Mouse (Mus musculus) hindbrain, embryonic 11.5 days (tissue): ENCODE measurements around the gene Tspan3. TPM values are rescaled to one million over a fixed set of nuclear protein-coding genes. Genes with fewer than 3 reads are reported as not detected.
A peak's percentile ranks its signal among the peaks of the same experiment; 100 is the strongest.

Experiments
- ATAC-seq: fragments of 200-750 bp; cut with Nextera tagmentation; 2 replicates; pipeline ENCODE4 v1.8.0; 2017; ENCODE audit warnings: mild to moderate bottlenecking, moderate TSS enrichment, moderate library complexity; ENCODE audit not compliant: low FRiP score
- DNase-seq: peaks from one replicate; pipeline ENCODE4 v3.0.0-alpha.2; 2015; ENCODE audit warnings: low spot score
- H3K27ac ChIP-seq: fragments of 300-500 bp; sonication (generic); 2 replicates; pipeline ENCODE4 v1.5.1; 2014; ENCODE audit warnings: mild to moderate bottlenecking, low read depth, low read length
- H3K27me3 ChIP-seq: fragments of 300-500 bp; sonication (generic); 2 replicates; pipeline ENCODE4 v1.6.1; 2014; ENCODE audit warnings: mild to moderate bottlenecking, low read length, moderate library complexity, mixed read lengths; ENCODE audit not compliant: control insufficient read depth, insufficient read depth
- H3K36me3 ChIP-seq: fragments of 300-500 bp; sonication (generic); 2 replicates; pipeline ENCODE4 v1.6.1; 2014; ENCODE audit warnings: mild to moderate bottlenecking, low read length, moderate library complexity, mixed read lengths; ENCODE audit not compliant: control insufficient read depth, insufficient read depth
- H3K4me1 ChIP-seq: fragments of 300-500 bp; sonication (generic); replicated peaks from 2 replicates; pipeline ENCODE4 v1.6.1; 2014; ENCODE audit warnings: low read length, mixed read lengths; ENCODE audit not compliant: control insufficient read depth, insufficient read depth
- H3K4me2 ChIP-seq: fragments of 300-500 bp; sonication (generic); replicated peaks from 2 replicates; pipeline ENCODE4 v1.6.1; 2014; ENCODE audit warnings: mild to moderate bottlenecking, low read depth, low read length
- H3K4me3 ChIP-seq: fragments of 300-500 bp; sonication (generic); 2 replicates; pipeline ENCODE4 v1.5.1; 2014; ENCODE audit warnings: low read depth, low read length
- H3K9ac ChIP-seq: fragments of 300-500 bp; sonication (generic); 2 replicates; pipeline ENCODE4 v1.6.1; 2014; ENCODE audit warnings: low read depth, low read length
- H3K9me3 ChIP-seq: fragments of 300-500 bp; sonication (generic); 2 replicates; pipeline ENCODE4 v1.6.1; 2016; ENCODE audit warnings: low read length; ENCODE audit not compliant: control insufficient read depth
- WGBS: fragments of 180-500 bp; shearing (Covaris S2); extraction: QIAGEN DNeasy Blood & Tissue Kit; methylation state at CpG from one replicate; pipeline ENCODE4 v1.1.7; 2014; 5-methylcytosine and 5-hydroxymethylcytosine counted together
- polyA plus RNA-seq: library from polyadenylated mRNA; unstranded; fragments of >200 nt; fragmentation: Nextera tagmentation; extraction: Ambion mirVana; gene quantifications from 2 replicates; pipeline ENCODE4 v1.2.1, GENCODE M21; 2014

Tspan3 gene
- polyA plus RNA-seq, 1 experiment from 2014 or later = 529 TPM

DNA sequence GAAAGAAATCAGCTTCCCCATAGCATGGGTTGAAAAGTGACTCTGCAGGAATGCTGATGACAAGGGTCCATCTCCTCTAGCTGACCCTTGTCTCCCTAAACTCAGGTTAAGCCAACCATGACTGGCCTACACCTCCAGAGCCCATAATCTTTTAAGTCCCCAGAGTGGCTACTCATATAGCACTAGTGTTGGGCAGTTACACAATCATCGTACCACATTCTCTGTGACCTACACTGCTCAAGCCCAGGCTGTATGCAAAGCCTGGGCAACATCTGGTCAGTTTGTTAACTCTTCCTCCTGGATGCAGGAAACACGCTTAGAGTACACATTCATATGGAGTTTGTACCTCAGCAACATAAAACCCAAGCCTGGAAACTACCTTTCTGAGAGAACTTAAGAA is 34.9 kb upstream of the Tspan3 start:
- 61% methylated on average over 2 of the region's 2 CpGs for WGBS
- ATAC-seq (no peak), DNase-seq (no peak)
- H3K9me3 ChIP-seq = no peaks in the 10 kb centered on the region
- H3K9ac ChIP-seq = no peak overlapping the region
- no peaks in the 10 kb centered on the region for H3K27me3 ChIP-seq
- H3K27ac ChIP-seq = no peak overlapping the region
- no peak overlapping the region for H3K4me3 ChIP-seq
- no peaks in the 10 kb centered on the region for H3K4me1 ChIP-seq
- H3K36me3 ChIP-seq = no peaks in the 10 kb centered on the region
- no peak overlapping the region for H3K4me2 ChIP-seq

DNA sequence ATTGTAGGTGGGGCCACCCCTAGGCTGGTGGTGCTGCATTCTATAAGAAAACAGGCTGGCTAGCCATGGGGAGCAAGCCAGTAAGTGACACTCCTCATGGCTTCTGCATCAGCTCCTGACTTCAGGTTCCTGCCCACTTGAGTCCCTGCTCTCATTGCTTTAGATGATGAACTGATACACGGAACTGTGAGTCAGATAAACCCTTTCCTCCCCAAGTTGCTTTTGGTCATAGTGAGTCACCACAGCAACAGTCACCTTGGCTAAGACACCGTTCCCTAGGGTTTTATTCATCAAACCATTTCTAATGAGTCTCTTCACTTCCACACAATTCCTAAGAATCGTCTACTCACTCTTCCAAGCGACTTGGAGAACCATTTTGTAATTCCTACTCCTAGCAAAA is 31.6 kb upstream of the Tspan3 start:
- H3K27ac ChIP-seq = no peak overlapping the region
- no peak overlapping the region for H3K4me2 ChIP-seq
- peaks cover 4% of the 10 kb centered on the region; the same call in 1 of the 2 replicates for H3K4me1 ChIP-seq
- ATAC-seq = no peak
- WGBS = 91% methylated on average over 4 of the region's 4 CpGs
- no peaks in the 10 kb centered on the region for H3K9me3 ChIP-seq
- no peak for DNase-seq
- no peak overlapping the region for H3K4me3 ChIP-seq
- no peaks in the 10 kb centered on the region for H3K27me3 ChIP-seq
- H3K36me3 ChIP-seq = no peaks in the 10 kb centered on the region
- H3K9ac ChIP-seq = no peak overlapping the region

DNA sequence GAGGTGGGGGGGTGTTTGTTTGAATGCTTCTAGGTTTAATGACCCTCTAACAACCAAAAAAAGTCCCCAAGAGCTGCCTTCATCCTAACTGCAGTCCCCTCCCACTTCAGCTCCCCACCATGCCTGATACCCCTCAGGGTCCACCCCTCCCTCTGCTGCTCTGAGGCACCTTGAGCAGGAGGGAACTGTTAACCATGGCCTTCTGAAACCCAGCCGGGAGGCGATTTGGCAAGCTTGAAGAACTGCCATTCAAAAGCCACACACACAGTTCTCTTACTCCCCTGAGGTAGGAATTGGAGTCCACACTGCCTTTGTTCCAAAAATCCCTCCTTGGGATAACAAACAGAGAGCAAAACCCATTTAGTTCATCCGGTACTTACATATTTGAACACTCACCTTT is 29.9 kb upstream of the Tspan3 start:
- H3K36me3 ChIP-seq = no peaks in the 10 kb centered on the region
- no peaks in the 10 kb centered on the region for H3K27me3 ChIP-seq
- H3K4me3 ChIP-seq = no peak overlapping the region
- WGBS = 54% methylated on average over 3 of the region's 3 CpGs
- no peaks in the 10 kb centered on the region for H3K9me3 ChIP-seq
- no peak overlapping the region for H3K4me2 ChIP-seq
- H3K27ac ChIP-seq = no peak overlapping the region
- H3K4me1 ChIP-seq = peaks cover 4% of the 10 kb centered on the region
- DNase-seq = no peak
- no peak overlapping the region for H3K9ac ChIP-seq
- no peak for ATAC-seq

DNA sequence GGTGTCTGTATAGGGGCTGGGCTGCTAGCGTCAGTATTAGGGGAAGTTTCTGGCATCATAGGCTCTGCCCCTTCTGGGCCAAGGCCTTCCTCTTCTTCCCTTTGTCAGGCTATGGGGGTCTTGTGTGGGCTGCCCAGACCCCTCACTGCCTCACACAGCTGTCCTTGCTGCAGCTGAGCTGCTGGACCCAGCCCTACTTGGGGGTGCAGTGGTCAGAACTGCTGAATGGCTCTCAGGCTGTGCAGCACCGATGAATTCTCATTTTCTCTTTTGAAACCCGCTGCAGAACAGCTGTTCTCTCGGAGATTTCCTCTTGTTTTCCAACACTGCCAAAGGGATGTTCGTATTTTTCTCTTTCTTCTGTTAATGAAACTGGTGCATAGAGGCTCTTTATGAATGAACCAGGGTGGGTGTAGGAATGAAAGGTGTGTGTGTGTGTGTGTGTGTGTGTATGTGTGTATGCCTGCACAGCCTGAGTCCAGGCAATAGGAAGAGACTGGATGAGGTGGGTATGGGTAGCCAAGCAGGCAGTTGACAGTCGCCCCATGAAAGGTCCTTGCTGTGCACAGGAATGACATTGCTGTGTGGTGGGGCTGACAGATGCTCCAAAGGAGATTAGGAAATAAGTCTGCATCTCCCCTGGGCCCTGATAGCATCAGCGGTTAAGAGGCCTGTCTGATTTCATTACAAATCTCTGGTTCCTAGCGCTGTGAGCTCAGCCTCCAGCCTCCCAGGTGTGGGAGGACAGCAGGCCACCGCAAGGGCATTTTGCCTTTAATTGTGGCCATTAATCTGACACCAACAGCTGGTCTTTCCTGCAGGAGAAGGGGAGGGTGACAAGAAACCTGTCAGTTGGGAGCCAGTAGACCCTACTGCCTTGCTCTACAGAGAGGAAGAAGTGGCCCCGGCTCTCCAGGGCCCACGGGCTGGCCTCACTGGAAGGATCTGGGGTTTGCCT is 26.5 kb upstream of the Tspan3 start:
- H3K4me2 ChIP-seq = no peak overlapping the region
- DNase-seq = peak; percentile 28
- no peak overlapping the region for H3K4me3 ChIP-seq
- H3K4me1 ChIP-seq = peaks cover 4% of the 10 kb centered on the region
- no peaks in the 10 kb centered on the region for H3K9me3 ChIP-seq
- no peak overlapping the region for H3K9ac ChIP-seq
- ATAC-seq = no peak
- 66% methylated on average over 11 of the region's 11 CpGs for WGBS
- no peaks in the 10 kb centered on the region for H3K36me3 ChIP-seq
- no peaks in the 10 kb centered on the region for H3K27me3 ChIP-seq
- H3K27ac ChIP-seq = no peak overlapping the region; the same call in 1 of the 2 replicates

DNA sequence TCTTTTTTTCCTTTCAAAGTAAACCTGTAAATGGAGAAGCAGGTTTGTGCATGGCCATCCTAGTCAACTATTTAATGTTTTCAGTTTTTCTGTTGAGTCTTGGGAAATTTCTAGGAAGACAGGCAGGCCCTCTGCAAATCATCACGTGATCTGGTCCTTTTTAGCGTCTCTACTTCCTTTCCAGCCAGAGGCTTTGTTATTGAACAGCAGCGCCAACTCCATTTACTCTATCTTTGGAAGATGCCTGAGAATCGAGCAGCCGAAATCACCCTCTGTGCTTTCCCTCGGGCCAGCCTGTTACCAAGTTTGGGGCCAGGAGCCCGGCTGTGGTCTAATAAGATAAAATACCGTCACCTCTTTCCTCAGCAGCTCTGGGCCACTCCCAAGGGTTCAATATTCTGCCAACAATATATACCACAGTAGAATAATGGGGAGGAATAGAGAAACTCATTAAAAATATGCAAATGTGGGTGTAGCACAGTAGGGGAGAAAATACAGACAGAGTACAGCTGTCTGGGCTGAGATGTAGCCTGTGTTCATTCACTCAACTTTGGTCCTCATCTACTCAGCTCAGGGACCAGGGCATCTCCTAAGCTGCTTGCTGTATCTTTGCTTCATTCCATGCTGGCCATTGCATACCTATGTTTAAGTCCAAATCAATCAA is 15.0 kb upstream of the Tspan3 start:
- no peak overlapping the region for H3K27ac ChIP-seq
- DNase-seq = no peak
- H3K27me3 ChIP-seq = no peaks in the 10 kb centered on the region
- no peak overlapping the region for H3K4me3 ChIP-seq
- 47% methylated on average over 8 of the region's 8 CpGs for WGBS
- no peak overlapping the region for H3K9ac ChIP-seq
- no peaks in the 10 kb centered on the region for H3K4me1 ChIP-seq
- H3K4me2 ChIP-seq = no peak overlapping the region
- H3K36me3 ChIP-seq = no peaks in the 10 kb centered on the region
- H3K9me3 ChIP-seq = no peaks in the 10 kb centered on the region
- no peak for ATAC-seq

DNA sequence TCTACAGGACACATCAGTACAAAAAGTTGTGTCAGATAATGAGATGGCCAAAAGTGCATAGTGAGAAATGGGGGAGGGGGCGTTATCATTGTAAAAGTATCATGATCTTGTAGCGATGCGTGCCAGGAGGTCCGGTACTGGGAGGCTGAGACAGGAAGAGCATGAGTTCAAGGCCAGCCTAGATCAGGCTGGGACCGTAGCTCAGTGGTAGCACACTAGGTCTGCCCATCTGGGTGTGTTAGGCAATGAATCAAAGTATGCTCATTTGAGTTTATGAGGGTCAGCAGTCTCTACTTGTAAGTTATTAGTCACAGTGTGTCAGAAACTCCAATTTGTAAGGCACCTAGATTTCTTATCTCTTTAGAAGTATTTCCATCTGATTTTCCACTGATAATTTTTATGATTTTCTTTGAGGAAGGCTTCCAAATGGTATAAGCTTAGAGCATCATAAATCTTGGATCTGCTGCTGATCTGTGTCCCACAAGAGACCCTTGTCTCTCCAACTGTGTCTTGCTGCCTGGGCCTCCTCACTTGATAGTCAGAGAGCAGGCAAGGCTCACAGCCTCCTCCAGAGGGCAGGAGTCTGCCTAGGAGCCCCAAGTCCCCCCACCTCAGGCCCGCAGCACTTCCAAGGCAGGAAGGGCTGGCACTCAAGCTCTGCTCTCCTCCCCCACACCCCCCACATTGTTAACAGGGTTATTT is 14.3 kb upstream of the Tspan3 start:
- no peak overlapping the region for H3K9ac ChIP-seq
- H3K4me2 ChIP-seq = no peak overlapping the region
- no peaks in the 10 kb centered on the region for H3K36me3 ChIP-seq
- H3K27ac ChIP-seq = no peak overlapping the region
- no peaks in the 10 kb centered on the region for H3K27me3 ChIP-seq
- no peak overlapping the region for H3K4me3 ChIP-seq
- no peaks in the 10 kb centered on the region for H3K9me3 ChIP-seq
- DNase-seq = peak; percentile 27
- ATAC-seq = no peak
- H3K4me1 ChIP-seq = no peaks in the 10 kb centered on the region
- WGBS = 78% methylated on average over 6 of the region's 6 CpGs

DNA sequence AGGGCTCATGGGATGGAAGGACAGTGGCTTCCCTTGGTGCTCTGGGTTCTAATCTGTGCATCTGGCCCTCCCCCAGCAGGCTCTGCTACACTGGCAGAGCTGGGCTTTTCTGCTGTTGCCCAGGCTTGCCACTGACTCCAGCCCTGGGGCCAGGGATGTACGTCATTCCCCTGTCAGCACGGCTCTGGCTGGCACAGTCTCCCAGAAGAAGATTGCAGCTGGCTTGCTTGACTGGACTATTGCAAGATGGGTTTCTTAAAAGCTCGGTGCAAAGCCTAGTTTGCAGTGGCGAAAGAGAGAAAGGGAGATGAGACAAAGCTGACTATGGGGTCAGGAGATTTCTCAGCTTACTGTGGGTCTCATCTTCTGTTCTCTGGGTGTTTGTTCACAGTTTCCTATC is 12.1 kb upstream of the Tspan3 start:
- H3K9ac ChIP-seq = no peak overlapping the region
- no peak overlapping the region for H3K4me3 ChIP-seq
- H3K36me3 ChIP-seq = no peaks in the 10 kb centered on the region
- 76% methylated on average over 4 of the region's 4 CpGs for WGBS
- H3K27me3 ChIP-seq = no peaks in the 10 kb centered on the region
- no peak overlapping the region for H3K27ac ChIP-seq
- no peaks in the 10 kb centered on the region for H3K9me3 ChIP-seq
- H3K4me2 ChIP-seq = no peak overlapping the region
- no peak for DNase-seq
- no peak for ATAC-seq
- no peaks in the 10 kb centered on the region for H3K4me1 ChIP-seq

DNA sequence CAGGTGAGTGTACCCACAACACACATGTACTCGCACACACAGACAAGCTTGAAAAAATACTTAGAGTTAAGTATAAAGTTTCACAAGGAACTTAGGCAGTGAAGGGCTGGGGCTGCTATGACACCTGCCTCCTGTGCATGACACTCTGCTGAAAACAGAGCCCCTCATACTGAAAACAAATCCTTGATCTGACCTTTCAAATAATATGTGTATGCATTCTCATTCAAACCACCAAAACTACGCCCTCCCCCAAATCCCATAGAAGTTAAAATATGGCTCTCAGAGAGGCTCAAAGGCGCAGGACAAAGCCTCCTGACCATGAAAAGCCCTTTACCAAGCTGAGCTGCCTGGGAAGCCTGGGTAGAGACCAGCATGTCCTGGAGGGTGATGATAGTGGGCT is 10.0 kb upstream of the Tspan3 start:
- Histone ChIP-seq H3K4me2 (no peak overlapping the region), H3K27me3 (no peaks in the 10 kb centered on the region)

More for the DNA sequence above, 10.0 kb upstream of the Tspan3 start:
- Histone ChIP-seq H3K4me3 (no peak overlapping the region), H3K4me1 (no peaks in the 10 kb centered on the region), H3K27ac (no peak overlapping the region), H3K9ac (no peak overlapping the region), H3K36me3 (no peaks in the 10 kb centered on the region), H3K9me3 (no peaks in the 10 kb centered on the region)
- no peak for ATAC-seq
- DNase-seq = no peak
- WGBS = 86% methylated on average over 3 of the region's 3 CpGs
